Mouse (Mus musculus) C2C12 (cell line): ENCODE measurements around the gene Rad50.

Experiments
- CTCF ChIP-seq: IDR thresholded peaks from one replicate; pipeline ENCODE4 v1.5.1; 2011; ENCODE audit not compliant: control insufficient read depth, insufficient read depth, insufficient read length
- FOSL1 ChIP-seq: IDR thresholded peaks from one replicate; pipeline ENCODE4 v1.8.0; 2011; ENCODE audit warnings: mild to moderate bottlenecking, low read length; ENCODE audit not compliant: poor library complexity, insufficient read depth, severe bottlenecking
- USF1 ChIP-seq: IDR thresholded peaks from one replicate; pipeline ENCODE4 v1.6.1; 2011; ENCODE audit warnings: low read depth, mild to moderate bottlenecking, control low read depth, moderate library complexity

GRCm38 (mm10) chr11:53619428-53619827 is 87.7 kb downstream of the Rad50 start:
- TF ChIP-seq CTCF: no peak
- no peak for TF ChIP-seq USF1
- no peak for TF ChIP-seq FOSL1
